Mouse (Mus musculus) embryonic fibroblast, embryonic 13.5 days (primary cell): ENCODE measurements around the gene Cmtm2b. TPM values are rescaled to one million over a fixed set of nuclear protein-coding genes. Genes with fewer than 3 reads are reported as not detected.

Source experiments
- H3K27ac ChIP-seq: 2 replicates; pipeline ENCODE4 v1.5.1; 2012; ENCODE audit warnings: low read length, control low read depth, inconsistent platforms; ENCODE audit not compliant: insufficient read depth
- H3K4me1 ChIP-seq: 2 replicates; pipeline ENCODE4 v1.6.1; 2011; ENCODE audit warnings: low read length; ENCODE audit not compliant: control insufficient read depth, insufficient read depth
- H3K4me3 ChIP-seq: 2 replicates; pipeline ENCODE4 v1.5.1; 2011; ENCODE audit warnings: mild to moderate bottlenecking, control low read depth, low read length; ENCODE audit not compliant: insufficient read depth
- CTCF ChIP-seq: IDR thresholded peaks from 2 replicates; pipeline ENCODE4 v1.5.1; 2011; ENCODE audit warnings: mild to moderate bottlenecking, control low read depth, low read length, moderate library complexity, borderline replicate concordance; ENCODE audit not compliant: insufficient read depth
- POLR2A ChIP-seq: IDR thresholded peaks from 2 replicates; pipeline ENCODE4 v1.6.1; 2011; ENCODE audit warnings: low read depth, mild to moderate bottlenecking, control low read depth, low read length, moderate library complexity
- polyA plus RNA-seq: library from polyadenylated mRNA; stranded (reverse); fragments of >200 nt; gene quantifications from 2 replicates; pipeline ENCODE4 v1.2.4, GENCODE M21; 2011; ENCODE audit warnings: low read depth; ENCODE audit not compliant: missing spikeins, insufficient read length

Gene Cmtm2b
- polyA plus RNA-seq, 1 experiment: not detected

DNA sequence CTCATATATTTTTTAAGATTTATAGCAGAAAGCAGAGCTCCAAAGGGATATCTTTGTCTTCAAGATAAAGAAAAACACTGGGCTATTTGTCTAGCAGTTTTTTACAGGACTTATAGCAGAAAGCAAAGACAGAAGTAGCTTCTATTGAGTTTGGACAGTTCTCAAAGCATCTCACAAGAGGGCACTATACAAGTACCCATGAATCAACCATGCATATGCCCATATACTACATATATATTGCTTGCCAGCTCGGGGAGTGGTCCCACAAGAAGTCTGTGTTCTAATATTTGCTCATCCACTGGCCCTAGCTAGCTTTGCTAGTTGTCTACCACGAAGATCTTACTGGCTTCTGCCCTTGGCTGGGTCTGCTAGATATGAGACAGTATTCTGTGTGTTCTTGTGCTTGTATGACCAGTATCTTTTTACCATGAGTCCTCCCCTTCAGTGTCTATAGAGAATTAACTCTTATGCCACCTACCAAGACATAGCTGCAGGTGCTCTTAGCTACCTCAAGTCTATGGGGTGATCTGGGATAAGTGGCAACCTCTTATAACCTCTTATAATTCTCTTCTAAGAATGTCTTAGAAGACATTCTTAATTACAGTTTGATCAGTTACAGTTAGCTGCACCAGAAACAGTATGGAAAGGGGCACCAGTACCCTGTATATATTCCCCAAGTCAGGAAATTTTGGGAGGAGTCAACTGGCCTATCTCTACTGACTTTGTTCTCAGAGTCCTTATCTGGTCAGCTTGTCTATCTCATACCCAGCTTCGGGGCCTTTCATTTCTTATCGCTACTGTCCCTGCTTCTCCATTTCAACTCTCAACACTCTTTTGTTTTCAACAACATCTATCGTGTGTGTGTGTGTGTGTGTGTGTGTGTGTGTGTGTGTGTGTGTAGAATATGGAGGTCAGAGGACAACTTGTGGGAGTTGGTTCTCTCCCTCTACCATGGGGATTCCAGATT is 10.9 kb downstream of the Cmtm2b start:
- no peak for TF ChIP-seq CTCF
- TF ChIP-seq POLR2A: no peak
- Histone ChIP-seq H3K27ac (no peak overlapping the region), H3K4me1 (no peaks in the 10 kb centered on the region), H3K4me3 (no peak overlapping the region)

DNA sequence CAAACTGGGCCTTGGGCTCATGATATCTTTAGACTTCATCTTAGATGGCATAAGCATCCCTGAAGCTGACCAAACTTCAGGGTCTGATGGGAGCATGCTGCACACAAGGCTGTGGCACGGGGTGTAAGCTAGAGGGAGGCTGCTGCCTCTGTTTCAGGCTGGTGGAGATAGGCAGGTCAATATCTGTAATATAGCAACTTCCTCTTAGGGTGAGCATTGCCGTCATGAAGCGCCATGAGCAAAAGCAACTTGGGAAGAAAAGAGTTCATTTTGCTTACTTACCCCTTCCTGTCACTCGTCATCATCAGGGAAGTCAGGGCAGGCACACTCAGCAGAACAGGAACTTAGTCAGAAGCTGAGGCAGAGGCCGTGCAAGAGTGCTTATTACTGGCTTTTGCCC is 11.8 kb downstream of the Cmtm2b start:
- no peak overlapping the region for H3K27ac ChIP-seq
- no peaks in the 10 kb centered on the region for H3K4me1 ChIP-seq
- TF ChIP-seq POLR2A (no peak), CTCF (no peak)
- no peak overlapping the region for H3K4me3 ChIP-seq

DNA sequence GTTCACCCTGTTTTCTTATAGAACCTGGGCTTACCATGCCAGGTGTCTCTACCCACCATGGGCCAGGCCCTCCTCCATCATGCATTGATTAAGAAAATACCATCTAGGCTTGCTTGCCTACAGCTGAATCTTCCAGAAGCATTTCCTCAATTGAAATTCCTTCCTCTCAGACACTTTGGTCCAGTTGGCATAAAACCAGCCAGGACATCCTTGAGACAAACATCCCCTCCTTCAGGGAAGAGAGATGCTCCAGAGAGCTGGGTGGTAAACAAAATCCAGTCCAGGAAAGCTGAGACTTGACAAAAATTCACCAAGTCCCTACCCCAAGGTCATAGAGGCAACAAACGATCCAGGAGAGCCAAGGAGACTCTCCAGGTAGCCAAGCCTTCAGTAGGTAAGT is 12.2 kb downstream of the Cmtm2b start:
- no peak overlapping the region for H3K27ac ChIP-seq
- H3K4me1 ChIP-seq: no peaks in the 10 kb centered on the region
- no peak for TF ChIP-seq POLR2A
- TF ChIP-seq CTCF: no peak
- no peak overlapping the region for H3K4me3 ChIP-seq

DNA sequence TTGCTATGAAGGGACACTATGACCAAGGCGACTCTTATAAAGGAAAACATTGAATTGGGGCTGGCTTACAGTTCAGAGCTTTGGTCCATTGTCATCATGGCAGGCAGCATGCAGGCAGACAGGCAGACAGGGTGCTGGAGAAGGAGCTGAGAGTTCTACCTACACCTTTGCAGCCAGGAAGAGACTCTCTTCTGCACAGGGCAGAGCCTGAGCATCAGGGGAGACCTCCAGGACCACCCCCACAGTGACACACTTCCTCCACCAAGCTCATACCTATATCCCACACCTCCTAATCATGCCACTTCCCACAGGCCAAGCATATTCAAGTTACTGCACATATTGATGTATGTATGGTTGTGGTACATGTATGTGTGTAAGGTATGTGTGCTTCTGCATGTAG is 14.8 kb downstream of the Cmtm2b start:
- Histone ChIP-seq H3K4me3 (no peak overlapping the region), H3K4me1 (no peaks in the 10 kb centered on the region; the same call in 1 of the 2 replicates), H3K27ac (no peak overlapping the region)
- TF ChIP-seq POLR2A: no peak
- TF ChIP-seq CTCF: no peak

DNA sequence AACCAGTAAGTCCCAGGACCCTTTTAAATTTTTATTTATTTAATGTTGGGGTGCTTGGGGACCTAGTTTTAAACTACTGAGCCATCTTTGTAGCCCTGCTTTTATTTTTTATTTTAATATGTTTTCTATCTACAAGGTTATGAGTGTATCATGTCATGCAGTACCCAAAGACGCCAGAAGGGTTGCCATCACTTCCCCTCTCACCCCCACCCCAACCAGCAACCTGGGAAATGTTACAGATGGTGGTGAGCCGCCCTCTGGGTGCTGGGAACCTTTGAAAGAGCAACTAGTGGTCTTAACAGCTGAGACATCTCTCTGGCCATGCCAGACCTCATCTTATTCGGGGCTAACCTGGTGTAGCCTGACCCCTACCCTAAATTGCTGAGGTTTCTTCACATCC is 15.9 kb downstream of the Cmtm2b start:
- no peak overlapping the region for H3K4me3 ChIP-seq
- H3K27ac ChIP-seq: no peak overlapping the region
- TF ChIP-seq CTCF: no peak
- TF ChIP-seq POLR2A: no peak
- no peaks in the 10 kb centered on the region; the same call in 1 of the 2 replicates for H3K4me1 ChIP-seq

DNA sequence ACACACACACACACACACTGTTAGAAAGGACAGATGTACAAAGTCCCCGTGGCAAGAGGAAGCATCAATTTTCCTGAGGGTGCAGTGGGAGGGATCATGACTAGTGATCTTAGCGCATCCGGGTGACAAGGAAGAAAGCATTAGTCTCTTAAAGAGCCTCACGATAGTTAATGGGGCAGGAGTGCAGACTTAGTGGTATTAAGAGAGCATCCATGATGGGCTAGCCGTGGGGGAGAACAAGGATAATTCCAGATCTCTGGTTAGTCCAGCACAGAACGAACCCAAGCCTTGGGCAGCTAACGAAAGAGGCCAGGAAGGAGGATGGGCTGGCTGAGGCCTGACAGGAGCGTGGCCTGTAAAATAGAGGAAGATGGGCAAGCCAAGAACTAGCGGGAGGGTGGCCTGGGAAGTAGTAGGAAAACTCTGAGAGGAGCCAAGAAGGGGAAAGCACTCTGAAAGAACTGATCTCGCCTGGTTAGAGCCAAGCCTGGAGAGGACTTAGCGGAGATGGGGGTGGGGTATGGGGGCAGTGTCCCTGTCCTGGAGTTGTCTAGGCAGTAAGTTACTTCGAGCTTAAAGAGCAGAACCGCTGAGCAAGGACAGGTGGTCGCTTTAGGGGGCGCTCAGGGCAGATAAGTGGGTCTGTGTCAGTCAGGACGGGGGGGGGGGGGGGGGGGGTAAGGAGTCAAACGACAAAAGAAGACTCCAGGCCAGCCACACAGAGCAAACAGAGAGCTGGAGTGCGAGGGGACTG is 17.4 kb downstream of the Cmtm2b start, which contains the start of gene Cmtm3:
Gene Cmtm3 (plus strand): TSS at position 182 of the 754 bp plus-strand sequence.
- H3K4me1 ChIP-seq: no peaks in the 10 kb centered on the region; the same call in 1 of the 2 replicates
- peak within 1 kb of the TSS; percentile 55; the same call in 1 of the 2 replicates for H3K27ac ChIP-seq
- TF ChIP-seq POLR2A (no peak), CTCF (no peak)
- peak within 1 kb of the TSS; percentile 56 for H3K4me3 ChIP-seq

DNA sequence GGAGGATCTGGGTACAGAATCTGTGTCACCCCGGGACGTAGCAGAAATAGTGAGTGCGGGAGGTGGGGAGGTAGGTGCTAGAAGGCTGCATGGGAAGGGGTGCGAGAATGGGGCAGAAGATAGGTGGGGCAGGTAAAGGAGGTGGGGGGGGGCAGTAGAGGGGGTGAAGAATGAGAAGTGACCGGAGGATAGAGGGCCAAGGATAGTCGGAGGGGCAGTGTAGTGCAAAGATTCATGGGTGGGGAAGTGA is 17.9 kb downstream of the Cmtm2b start:
- TF ChIP-seq CTCF (no peak), POLR2A (no peak)
- Histone ChIP-seq H3K4me3 (peak overlapping the region; percentile 56), H3K27ac (peak overlapping the region; percentile 55; the same call in 1 of the 2 replicates), H3K4me1 (no peaks in the 10 kb centered on the region; the same call in 1 of the 2 replicates)

DNA sequence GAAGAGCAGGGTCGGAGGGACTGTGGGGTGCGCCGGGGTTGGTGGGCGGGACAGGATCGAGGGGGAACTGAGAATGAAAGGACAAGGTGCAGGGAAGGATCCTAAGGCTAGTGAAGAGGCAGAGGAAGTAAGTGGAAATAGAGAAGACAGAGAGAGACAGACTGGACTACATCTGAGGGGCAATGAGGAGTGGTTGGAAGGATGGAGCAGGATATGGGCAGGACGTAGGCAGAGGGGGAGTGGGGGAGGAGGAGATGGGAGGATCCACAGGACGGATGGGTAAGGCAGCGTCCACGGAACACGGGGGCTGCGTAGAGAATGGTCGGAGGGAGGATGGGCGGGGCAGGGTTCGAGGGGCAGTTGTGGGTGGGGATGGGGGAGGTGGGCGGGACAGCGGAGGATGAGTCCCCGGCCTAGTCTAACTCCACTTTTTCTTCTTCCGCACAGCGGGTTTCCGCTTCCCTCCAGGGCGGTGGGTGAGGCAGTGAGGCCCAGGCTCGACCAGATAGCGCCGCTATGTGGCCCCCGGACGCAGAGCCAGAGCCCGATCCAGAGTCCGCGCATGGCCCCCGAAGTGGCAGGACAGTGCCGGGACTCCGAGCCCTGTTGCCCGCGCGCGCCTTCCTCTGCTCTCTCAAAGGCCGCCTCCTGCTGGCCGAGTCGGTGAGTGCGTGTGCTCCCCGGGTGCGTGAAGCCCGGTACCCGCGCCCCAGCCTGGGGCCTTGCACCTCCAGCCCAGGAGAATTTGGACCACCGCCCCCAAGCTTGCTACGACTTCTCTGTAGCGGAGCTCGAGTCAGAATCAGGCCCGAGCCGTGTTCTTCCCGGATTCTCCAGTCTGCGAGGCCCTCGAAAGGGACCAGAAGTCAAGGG is 18.4 kb downstream of the Cmtm2b start:
- Histone ChIP-seq H3K4me3 (peak overlapping the region; percentile 56), H3K4me1 (no peaks in the 10 kb centered on the region; the same call in 1 of the 2 replicates), H3K27ac (peak overlapping the region; percentile 74)
- TF ChIP-seq POLR2A: peak; percentile 95
- TF ChIP-seq CTCF: peak; percentile 36

DNA sequence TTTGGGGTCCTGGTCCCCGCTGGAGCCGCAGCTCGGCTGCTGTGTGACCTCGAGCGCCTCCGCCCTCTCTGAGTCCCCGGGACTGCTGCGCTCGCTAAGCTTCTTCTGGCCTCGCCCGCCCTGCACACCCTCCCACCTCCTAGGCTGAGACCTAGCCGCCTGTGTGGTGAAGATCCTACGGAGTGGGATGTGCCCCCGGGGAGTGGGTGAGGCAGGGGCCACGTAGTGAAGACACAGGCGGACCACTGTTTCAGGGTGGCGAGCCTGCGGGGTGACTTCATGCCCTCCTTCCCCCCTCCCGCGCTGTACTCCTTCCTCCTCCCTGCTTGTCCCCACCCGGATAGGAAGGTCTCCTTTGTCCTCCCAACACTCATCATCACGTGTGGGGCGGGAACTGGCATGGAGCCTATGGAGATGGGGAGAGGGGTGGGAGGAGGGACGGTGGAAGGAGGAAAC is 19.1 kb downstream of the Cmtm2b start:
- Histone ChIP-seq H3K27ac (peak overlapping the region; percentile 74), H3K4me3 (peak overlapping the region; percentile 56), H3K4me1 (no peaks in the 10 kb centered on the region; the same call in 1 of the 2 replicates)
- TF ChIP-seq CTCF (no peak), POLR2A (peak; percentile 86)
